Mouse (Mus musculus) liver, embryonic 14.5 days (tissue): ENCODE data around the gene Shisa6.

Experiments used
- CTCF ChIP-seq: IDR thresholded peaks from 2 replicates; pipeline ENCODE4 v1.5.1; 2016; ENCODE audit warnings: antibody characterized with exemption, low read depth, control low read depth
- EP300 ChIP-seq: IDR thresholded peaks from 2 replicates; pipeline ENCODE4 v1.6.1; 2016; ENCODE audit warnings: antibody characterized with exemption, low read depth

DNA sequence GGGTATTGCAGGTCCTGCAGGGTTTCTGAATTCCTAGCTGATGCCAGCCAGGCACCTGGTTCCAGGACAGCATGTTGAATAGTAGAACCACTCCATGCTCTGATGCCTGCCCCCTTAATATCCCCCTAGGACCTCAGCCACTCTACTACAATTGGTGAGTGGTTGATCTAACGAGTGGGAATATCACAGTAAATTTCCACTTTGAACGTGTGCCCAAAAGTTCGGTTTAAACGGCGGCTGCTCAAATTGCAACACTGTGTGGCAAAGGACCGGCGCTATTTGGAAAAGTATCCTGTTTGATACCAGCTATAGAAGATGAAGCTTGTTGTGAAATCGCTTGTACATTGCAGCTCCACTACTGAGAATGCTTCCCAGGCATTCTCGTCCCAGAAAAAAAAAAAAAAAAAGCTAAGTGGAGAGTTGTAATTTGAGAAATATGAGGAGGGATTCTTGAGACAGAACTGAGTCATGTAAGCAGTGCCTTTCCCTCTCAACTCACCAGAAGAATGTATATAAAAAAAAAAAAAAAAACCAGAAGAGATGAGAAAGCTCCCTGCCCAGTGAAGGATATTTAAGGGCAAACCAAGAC, 26.8 kb downstream of the Shisa6 start:
- no peak for TF ChIP-seq EP300
- no peak for TF ChIP-seq CTCF
